ENCODE assay signal across 11 mouse cellular contexts in genomic region chr17:70719684-70720324, GRCm38 (mm10).
A peak's percentile ranks its signal among the peaks of the same experiment; 100 is the strongest.
DNase-seq lines count a peak whose midpoint lies in the region; ATAC-seq lines count a peak whose summit lies in the region.
"Had no signal": no experiment of that assay in that cellular context is flagged by ENCODE, and none has a peak within 500 bp of the region (broad histone marks: within the 10 kb centered on the region; RNA-seq: fewer than 3 reads in every experiment).

No protein-coding gene starts in this region.

- no peak overlapping the region for H3K9ac ChIP-seq in stomach, embryonic 16.5 days (ENCODE audit: low read length)
- H3K9ac ChIP-seq: hindbrain, embryonic 15.5 days; liver, postnatal 0 days had no signal

- no peaks in the 10 kb centered on the region for H3K36me3 ChIP-seq in heart, embryonic 10.5 days
- H3K36me3 ChIP-seq in stomach, embryonic 16.5 days (ENCODE audit: control insufficient read depth, insufficient read depth, low read length), result no peaks in the 10 kb centered on the region
- H3K36me3 ChIP-seq: hindbrain, embryonic 15.5 days had no signal

- H3K27ac ChIP-seq in heart, embryonic 10.5 days, result no peak overlapping the region
- H3K27ac ChIP-seq in stomach, embryonic 16.5 days (ENCODE audit: low read length), result no peak overlapping the region
- H3K27ac ChIP-seq: hindbrain, embryonic 15.5 days had no signal

- 78% methylated on average over 11 of the region's 11 CpGs for WGBS in heart, embryonic 10.5 days
- 56% methylated on average over 11 of the region's 11 CpGs for WGBS in stomach, embryonic 16.5 days

- 0 out of 2 replicates have a peak, but pooled peaks cover 5% of the 10 kb centered on the region for H3K4me1 ChIP-seq in heart, embryonic 10.5 days
- 0 out of 2 replicates have a peak, but pooled peaks cover 6% of the 10 kb centered on the region for H3K4me1 ChIP-seq in stomach, embryonic 16.5 days (ENCODE audit: control insufficient read depth, insufficient read depth, low read length)
- H3K4me1 ChIP-seq: hindbrain, embryonic 15.5 days had no signal

- DNase-seq in heart, adult 8-10 months (ENCODE audit: low spot score), result peak; percentile 35
- DNase-seq in heart, embryonic 10.5 days (ENCODE audit: low spot score), result no peak
- DNase-seq in urinary bladder, postnatal 14 days (ENCODE audit: low spot score), result peak; percentile 72
- DNase-seq in urinary bladder, adult 2 months (ENCODE audit: low spot score), result no peak
- DNase-seq in c-Kit-positive CD71-negative TER-119-negative erythroid progenitor cells, embryonic 14.5 days (ENCODE audit: low read depth), result peak; percentile 13
- no peak for DNase-seq in layer of hippocampus, adult 9-11 months
- no peak for DNase-seq in layer of hippocampus, postnatal 10 days (ENCODE audit: low spot score in 2 of 2)
- DNase-seq: liver, postnatal 0 days; right cerebral cortex, adult 18-20 months had no signal

- no peaks in the 10 kb centered on the region for H3K27me3 ChIP-seq in heart, embryonic 10.5 days (ENCODE audit: insufficient read depth, poor library complexity, severe bottlenecking)
- H3K27me3 ChIP-seq in stomach, embryonic 16.5 days (ENCODE audit: control insufficient read depth, insufficient read depth, low read length), result no peaks in the 10 kb centered on the region
- H3K27me3 ChIP-seq: hindbrain, embryonic 15.5 days had no signal

- no peak overlapping the region for H3K4me2 ChIP-seq in stomach, embryonic 16.5 days (ENCODE audit: low read depth, low read length)
- H3K4me2 ChIP-seq: hindbrain, embryonic 15.5 days had no signal

- H3K4me3 ChIP-seq in heart, embryonic 10.5 days, result no peak overlapping the region
- no peak overlapping the region for H3K4me3 ChIP-seq in stomach, embryonic 16.5 days (replicated peaks; ENCODE audit: low read length)
- H3K4me3 ChIP-seq: hindbrain, embryonic 15.5 days had no signal

- no peaks in the 10 kb centered on the region for H3K9me3 ChIP-seq in heart, embryonic 10.5 days
- no peaks in the 10 kb centered on the region for H3K9me3 ChIP-seq in stomach, embryonic 16.5 days (replicated peaks; ENCODE audit: control insufficient read depth, low read length)
- H3K9me3 ChIP-seq: hindbrain, embryonic 15.5 days had no signal

- peak; percentile 78 for ATAC-seq in stomach, embryonic 16.5 days (ENCODE audit: insufficient read depth, low FRiP score)
- ATAC-seq: liver, postnatal 0 days had no signal

Comparison
In these comparisons a context has a peak if more than half of its experiments do, and no peak if none do; other contexts are left out.
1. DNase-seq: peak in heart, adult 8-10 months (single experiment), urinary bladder, postnatal 14 days (single experiment) and c-Kit-positive CD71-negative TER-119-negative erythroid progenitor cells, embryonic 14.5 days (single experiment); none in heart, embryonic 10.5 days (single experiment), urinary bladder, adult 2 months (single experiment), layer of hippocampus, adult 9-11 months (single experiment) and layer of hippocampus, postnatal 10 days (0 of 2).